Mouse (Mus musculus) kidney, postnatal 4 days (tissue): ENCODE measurements around the gene Gm5796.
"Not testable (repeated sequence)": the region's sequence is repeated elsewhere in the genome, so short reads cannot be mapped to it uniquely, and the experiment has no call there.

Experiments used
- DNase-seq, 2 experiments: peaks; one replicate each; pipeline ENCODE4 v3.0.0; 2021; ENCODE audit warnings: mixed read lengths in 2 of 2

Gm5796 gene

DNA sequence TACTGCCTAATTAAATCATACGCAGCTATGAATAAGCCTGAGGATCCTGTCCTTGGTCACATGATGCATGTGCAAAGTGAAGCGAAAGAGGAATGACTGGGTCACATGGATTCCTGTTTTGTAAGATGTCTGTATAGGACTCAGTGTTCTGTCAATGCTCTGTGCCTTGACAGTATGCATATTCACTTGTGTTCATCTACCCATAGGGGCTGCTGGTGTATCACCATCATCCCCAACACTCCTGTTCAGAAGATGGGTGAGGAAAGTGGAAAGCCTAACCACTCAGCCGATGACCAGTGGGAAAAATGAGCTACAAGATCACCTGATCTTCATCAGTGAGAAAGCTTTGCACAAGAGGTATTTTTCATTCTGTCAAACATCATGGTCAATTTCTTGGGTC, at the start of gene Gm5796:
TSS of gene Gm5796 (plus strand) at position 301 of the 400 bp plus-strand sequence.
- DNase-seq, result not testable (repeated sequence)

DNA sequence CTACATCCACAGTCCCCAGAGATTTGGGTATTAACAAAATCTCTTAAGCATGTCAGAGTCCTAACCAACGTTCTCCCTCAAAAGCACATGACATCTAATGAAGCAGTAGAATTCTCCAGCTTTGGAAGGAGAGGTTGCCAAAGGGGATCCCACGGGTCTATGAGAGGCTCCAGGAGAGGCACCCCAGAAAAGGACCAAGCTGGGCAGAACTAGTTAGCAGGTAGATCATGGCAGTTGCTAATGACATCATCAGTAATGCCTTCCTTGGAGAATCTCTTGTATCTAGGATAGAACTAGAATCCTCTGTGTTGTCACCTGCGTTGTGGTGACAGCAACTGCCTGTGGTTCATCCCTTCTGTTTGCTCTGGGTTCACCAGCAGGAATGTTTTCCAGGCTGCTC, 25.6 kb upstream of the Gm5796 start, which contains the start of gene Gm3099:
TSS of gene Gm3099 (plus strand) at position 301 of the 400 bp plus-strand sequence.
- not testable (repeated sequence) for DNase-seq

DNA sequence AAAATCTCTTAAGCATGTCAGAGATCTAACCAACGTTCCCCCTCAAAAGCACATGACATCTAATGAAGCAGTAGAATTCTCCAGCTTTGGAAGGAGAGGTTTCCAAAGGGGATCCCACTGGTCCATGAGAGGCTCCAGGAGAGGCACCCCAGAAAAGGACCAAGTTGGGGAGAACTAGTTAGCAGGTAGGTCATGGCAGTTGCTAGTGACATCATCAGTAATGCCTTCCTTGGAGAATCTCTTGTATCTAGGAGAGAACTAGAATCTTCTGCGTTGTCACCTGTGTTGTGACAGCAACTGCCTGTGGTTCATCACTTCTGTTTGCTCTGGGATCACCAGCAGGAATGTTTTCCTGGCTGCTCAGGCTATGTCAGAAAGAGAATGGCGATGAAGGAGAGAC, 60.1 kb downstream of the Gm5796 start, which contains the start of gene Gm3115:
TSS of gene Gm3115 (plus strand) at position 301 of the 400 bp plus-strand sequence.
- DNase-seq, result not testable (repeated sequence)
